ENCODE assay signal across 8 mouse cellular contexts in genomic region chr15:37007959-37008419, GRCm38 (mm10). TPM values are rescaled to one million over a fixed set of nuclear protein-coding genes. Genes with fewer than 3 reads are reported as not detected.
A peak's percentile ranks its signal among the peaks of the same experiment; 100 is the strongest.
DNase-seq lines count a peak whose midpoint lies in the region; ATAC-seq and TF ChIP-seq lines count a peak whose summit lies in the region.

No protein-coding gene starts in this region.

- no peak for TF ChIP-seq CTCF in liver, adult 2 months (IDR thresholded peaks at IDR 0.05; ENCODE audit: low read depth, low read length)
- TF ChIP-seq CTCF in hindbrain, postnatal 0 days (IDR thresholded peaks at IDR 0.05; ENCODE audit: low read depth), result no peak

- 10% methylated on average over 8 of the region's 8 CpGs for WGBS in liver, adult 2 months
- WGBS in embryonic facial prominence, embryonic 10.5 days, result 33% methylated on average over 8 of the region's 8 CpGs
- WGBS in hindbrain, postnatal 0 days, result 28% methylated on average over 8 of the region's 8 CpGs
- 28% methylated on average over 8 of the region's 8 CpGs for WGBS in neural tube, embryonic 14.5 days

- no peaks in the 10 kb centered on the region for H3K9me3 ChIP-seq in embryonic facial prominence, embryonic 10.5 days
- H3K9me3 ChIP-seq in hindbrain, postnatal 0 days (ENCODE audit: low read length), result no peaks in the 10 kb centered on the region
- H3K9me3 ChIP-seq in neural tube, embryonic 14.5 days (ENCODE audit: control insufficient read depth, low read length), result no peaks in the 10 kb centered on the region

- H3K4me1 ChIP-seq in liver, adult 2 months (ENCODE audit: control insufficient read depth, insufficient read depth, low read length), result peaks cover 9% of the 10 kb centered on the region
- H3K4me1 ChIP-seq in embryonic facial prominence, embryonic 10.5 days, result peaks cover 27% of the 10 kb centered on the region
- peaks cover 6% of the 10 kb centered on the region; the same call in 1 of the 2 replicates for H3K4me1 ChIP-seq in hindbrain, postnatal 0 days (ENCODE audit: insufficient read depth, low read length)
- peaks cover 25% of the 10 kb centered on the region; the same call in 1 of the 2 replicates for H3K4me1 ChIP-seq in neural tube, embryonic 14.5 days (ENCODE audit: control insufficient read depth, insufficient read depth, low read length)

- H3K4me2 ChIP-seq in hindbrain, postnatal 0 days (ENCODE audit: low read depth, low read length), result peak overlapping the region; percentile 82
- peak overlapping the region; percentile 78 for H3K4me2 ChIP-seq in neural tube, embryonic 14.5 days (ENCODE audit: low read depth, low read length)

- no peak for ATAC-seq in hindbrain, postnatal 0 days
- ATAC-seq in neural tube, embryonic 14.5 days (ENCODE audit: low read depth), result no peak

- no peaks in the 10 kb centered on the region for H3K27me3 ChIP-seq in liver, adult 2 months (ENCODE audit: control insufficient read depth, insufficient read depth, low read length)
- no peaks in the 10 kb centered on the region for H3K27me3 ChIP-seq in embryonic facial prominence, embryonic 10.5 days (replicated peaks; ENCODE audit: low read depth, poor library complexity, severe bottlenecking)
- H3K27me3 ChIP-seq in hindbrain, postnatal 0 days (ENCODE audit: insufficient read depth, low read length), result no peaks in the 10 kb centered on the region
- no peaks in the 10 kb centered on the region for H3K27me3 ChIP-seq in neural tube, embryonic 14.5 days (ENCODE audit: control insufficient read depth, insufficient read depth, low read length)

- H3K4me3 ChIP-seq in liver, adult 2 months (ENCODE audit: insufficient read depth, low read depth, low read length), result peak overlapping the region; percentile 64
- H3K4me3 ChIP-seq in embryonic facial prominence, embryonic 10.5 days, result peak overlapping the region; percentile 89
- peak overlapping the region; percentile 95 for H3K4me3 ChIP-seq in hindbrain, postnatal 0 days (ENCODE audit: low read length)
- H3K4me3 ChIP-seq in neural tube, embryonic 14.5 days (ENCODE audit: low read depth, low read length), result peak overlapping the region; percentile 95

- peak; percentile 58 for DNase-seq in liver, adult 2 months (ENCODE audit: extremely low read depth, low read depth, low spot score)
- DNase-seq in liver, result no peak
- DNase-seq in embryonic facial prominence, embryonic 10.5 days (ENCODE audit: low spot score), result no peak
- DNase-seq in hindbrain, postnatal 0 days (ENCODE audit: low spot score), result no peak
- DNase-seq in left cerebral cortex, adult 8-10 months (ENCODE audit: low spot score in 2 of 2), result no peak
- no peak for DNase-seq in right cerebral cortex, postnatal 10 days (ENCODE audit: low spot score in 2 of 2)
- DNase-seq in gastrocnemius, postnatal 4 days (ENCODE audit: low spot score in 2 of 2), result no peak

- peaks cover 3% of the 10 kb centered on the region for H3K36me3 ChIP-seq in liver, adult 2 months (ENCODE audit: control insufficient read depth, insufficient read depth, low read length)
- H3K36me3 ChIP-seq in embryonic facial prominence, embryonic 10.5 days (replicated peaks), result peaks cover 25% of the 10 kb centered on the region
- no peaks in the 10 kb centered on the region for H3K36me3 ChIP-seq in hindbrain, postnatal 0 days (ENCODE audit: insufficient read depth, low read length)
- H3K36me3 ChIP-seq in neural tube, embryonic 14.5 days (ENCODE audit: control insufficient read depth, insufficient read depth, low read length), result peaks cover 3% of the 10 kb centered on the region; the same call in 1 of the 2 replicates

- peaks cover 7% of the 10 kb centered on the region; the same call in 1 of the 2 replicates for H3K79me2 ChIP-seq in liver, adult 2 months (ENCODE audit: control insufficient read depth, insufficient read depth, low read length)

- H3K27ac ChIP-seq in liver, adult 2 months (replicated peaks; ENCODE audit: insufficient read depth, low read depth, low read length), result peak overlapping the region; percentile 89
- peak overlapping the region; percentile 98 for H3K27ac ChIP-seq in embryonic facial prominence, embryonic 10.5 days (replicated peaks)
- peak overlapping the region; percentile 98 for H3K27ac ChIP-seq in hindbrain, postnatal 0 days
- peak overlapping the region; percentile 95 for H3K27ac ChIP-seq in neural tube, embryonic 14.5 days (ENCODE audit: low read depth, low read length)

- TF ChIP-seq POLR2A in liver, adult 2 months (IDR thresholded peaks at IDR 0.05; ENCODE audit: extremely low read depth, insufficient read depth, low read length), result no peak

- peak overlapping the region; percentile 84 for H3K9ac ChIP-seq in liver, adult 2 months (ENCODE audit: low read depth, low read length)
- peak overlapping the region; percentile 94 for H3K9ac ChIP-seq in hindbrain, postnatal 0 days (replicated peaks; ENCODE audit: low read length)
- peak overlapping the region; percentile 96 for H3K9ac ChIP-seq in neural tube, embryonic 14.5 days (replicated peaks; ENCODE audit: low read depth, low read length)

RNA-seq across cellular contexts. Expression of gene Zfp706, which starts 0.4 kb away (rescaled TPM):
- total RNA-seq in liver, adult 2 months (2014; rRNA removed), result 22.5 and 25.0 TPM in 2 replicates
- 22.5 and 23.0 TPM in 2 replicates for polyA plus RNA-seq in liver, adult 2 months (2012; rRNA removed)
- polyA plus RNA-seq in embryonic facial prominence, embryonic 10.5 days (2016; fragmentation: Nextera tagmentation; extraction: Ambion mirVana), result 494 and 511 TPM in 2 replicates
- 57.2 and 61.8 TPM in 2 replicates for total RNA-seq in hindbrain, postnatal 0 days (2014; rRNA removed)
- 463 and 467 TPM in 2 replicates for polyA plus RNA-seq in hindbrain, postnatal 0 days (2015; fragmentation: Nextera tagmentation; extraction: Ambion mirVana)
- 437 and 463 TPM in 2 replicates for polyA plus RNA-seq in neural tube, embryonic 14.5 days (2014; fragmentation: Nextera tagmentation; extraction: Ambion mirVana)
- 100 to 1,000 TPM; 193 to 250 (median 224) TPM for total RNA-seq in left cerebral cortex, adult 8-10 months (2022)
- total RNA-seq in gastrocnemius, postnatal 4 days (2021), result 100 to 1,000 TPM; 206 to 237 TPM
